Mouse (Mus musculus) Patski (cell line): ENCODE results near the gene Cmtm8. TPM values are rescaled to one million over a fixed set of nuclear protein-coding genes. Genes with fewer than 3 reads are reported as not detected.

Source experiments
- ATAC-seq: fragments of 100-300 bp; one replicate; pipeline ENCODE4 v1.8.0; 2021
- CTCF ChIA-PET: fragments of 350-600 bp; sonication (Branson Sonifier 250); formaldehyde crosslinking; loops from one replicate; lab custom pipeline; 2022; ENCODE audit warnings: inconsistent platforms; lab: Charles Lee
- POLR2A ChIA-PET: fragments of 350-600 bp; sonication (Branson Sonifier 250); formaldehyde crosslinking; loops from one replicate; lab custom pipeline; 2022; ENCODE audit warnings: antibody characterized with exemption, inconsistent platforms; lab: Charles Lee
- DNase-seq: peaks from one replicate; pipeline ENCODE4 v3.0.0-alpha.2; 2011; ENCODE audit warnings: low read depth, low spot score
- H3K27me3 ChIP-seq: fragments of 371-371 bp; one replicate; pipeline ENCODE4 v1.5.1; 2021
- CTCF ChIP-seq: fragments of 100-300 bp; IDR thresholded peaks from one replicate; pipeline ENCODE4 v1.5.1; 2021
- in situ Hi-C: fragments of 300-500 bp; cut with MboI; formaldehyde crosslinking; loops from 3 replicates; pipeline ENCODE4 v1.11.1; 2018; ENCODE audit warnings: low pct_unique_long_range_greater_than_20kb, mixed read lengths
- polyA plus RNA-seq: library from polyadenylated mRNA; unstranded; gene quantifications from one replicate; pipeline ENCODE4 v1.2.3, GENCODE M21; 2021

Cmtm8 gene
- polyA plus RNA-seq, 1 experiment from 2014 or later, result 56.0 TPM

DNA sequence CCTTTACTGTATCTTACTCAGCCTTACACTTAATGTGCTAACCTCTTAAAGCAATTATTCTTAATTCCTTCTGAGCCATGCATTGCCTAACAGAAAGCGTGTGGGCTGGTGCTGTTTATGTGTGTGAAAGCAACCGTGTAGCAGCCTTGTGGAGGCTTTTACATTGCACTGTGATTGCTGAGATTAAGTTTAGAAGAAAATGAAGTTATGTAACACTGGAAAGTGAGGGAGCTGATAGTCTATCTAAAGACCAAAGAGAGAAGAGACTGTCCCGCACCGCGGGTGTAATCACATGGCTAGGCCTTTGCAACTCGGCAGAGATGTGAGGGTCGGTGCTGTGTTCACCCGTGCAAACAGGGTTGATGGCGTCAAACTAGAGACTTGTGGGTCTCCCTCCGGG, 96.9 kb downstream of the Cmtm8 start:
- ATAC-seq (no peak), DNase-seq (no peak)
- TF ChIP-seq CTCF, result no peak
- ChIA-PET POLR2A (no interaction called here), CTCF (interaction anchor here (1.2 kb wide), 1 partner anchor 99 kb away, joined by 3 read pairs; no protein-coding TSS in a partner anchor)
- H3K27me3 ChIP-seq, result no peaks in the 10 kb centered on the region
- in situ Hi-C loops, result no loop called here

DNA sequence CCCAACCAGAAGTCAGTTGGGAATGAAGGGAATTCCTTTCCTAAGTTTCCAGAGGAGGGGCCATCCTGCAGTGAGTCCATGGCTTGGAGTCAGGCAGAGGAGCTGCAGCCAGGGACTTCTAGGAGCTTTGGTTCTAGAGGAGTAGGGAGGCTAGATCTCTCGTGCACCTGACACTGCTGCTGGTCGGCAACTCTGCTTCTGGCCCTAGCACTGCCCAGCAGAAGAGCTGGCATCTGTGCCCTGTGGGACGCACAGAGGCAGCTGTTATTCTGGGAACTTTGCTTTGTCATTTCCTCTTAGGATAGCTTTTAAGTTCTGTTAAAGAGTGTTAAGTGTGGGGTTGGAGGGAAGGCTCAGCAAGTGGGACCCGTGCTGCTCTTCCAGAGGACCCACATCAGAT, 98.3 kb downstream of the Cmtm8 start:
- ChIA-PET CTCF (interaction anchor here (1.4 kb wide), 1 partner anchor 9 kb away, joined by 4 read pairs; no protein-coding TSS in a partner anchor), POLR2A (no interaction called here)
- in situ Hi-C loops, result no loop called here
- no peak for DNase-seq
- peak; percentile 17 for ATAC-seq
- no peak for TF ChIP-seq CTCF
- no peaks in the 10 kb centered on the region for H3K27me3 ChIP-seq

DNA sequence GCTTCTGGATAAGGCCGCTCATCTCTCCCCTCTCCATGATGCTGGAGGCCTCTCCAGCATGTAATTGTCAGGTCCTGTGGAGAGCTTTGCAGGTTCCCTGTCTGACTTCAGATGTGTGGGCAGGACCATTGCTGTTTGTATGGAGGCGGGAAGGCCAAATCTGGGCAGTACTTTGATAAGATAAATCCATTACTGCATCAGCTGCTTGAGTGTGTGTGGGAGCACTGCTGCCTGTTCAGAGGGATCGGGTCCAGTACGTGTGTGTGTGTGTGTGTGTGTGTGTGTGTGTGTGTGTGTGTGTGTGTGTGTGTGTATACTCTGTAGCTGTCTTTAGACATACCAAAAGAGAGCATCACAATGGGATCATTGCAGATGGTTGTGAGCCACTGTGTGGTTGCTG, 98.8 kb downstream of the Cmtm8 start:
- ChIA-PET CTCF (interaction anchor here (1.0 to 1.4 kb wide), 2 partner anchors 9 to 16 kb away, joined by 4 read pairs; no protein-coding TSS in a partner anchor), POLR2A (no interaction called here)
- no peak for TF ChIP-seq CTCF

DNA sequence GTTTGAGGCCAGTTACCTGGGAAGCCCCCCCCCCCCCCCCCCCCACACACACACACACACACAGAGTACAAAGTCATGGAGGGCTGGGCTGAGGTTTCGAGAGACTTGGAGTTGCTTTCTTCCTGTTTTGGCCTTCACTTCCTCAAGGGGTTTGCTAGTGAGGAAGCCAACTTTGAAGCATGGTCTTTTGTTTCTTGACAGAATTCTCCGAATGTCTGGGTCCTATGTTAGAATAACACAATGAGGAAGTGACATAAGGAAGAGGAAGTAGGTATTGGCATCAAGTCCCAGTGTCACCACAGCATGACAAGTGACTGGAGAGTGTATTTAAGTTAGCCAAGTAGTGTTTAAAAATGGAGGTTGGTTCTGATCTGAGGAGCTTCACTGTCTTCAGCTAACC, 101.2 kb downstream of the Cmtm8 start:
- ChIA-PET CTCF (no interaction called here), POLR2A (no interaction called here)
- no peak for DNase-seq
- H3K27me3 ChIP-seq, result no peaks in the 10 kb centered on the region
- ATAC-seq, result no peak
- in situ Hi-C loops, result no loop called here
- TF ChIP-seq CTCF, result no peak

More for the DNA sequence above, 98.8 kb downstream of the Cmtm8 start:
- no peaks in the 10 kb centered on the region for H3K27me3 ChIP-seq
- no peak for ATAC-seq
- in situ Hi-C loops, result no loop called here
- DNase-seq, result no peak

DNA sequence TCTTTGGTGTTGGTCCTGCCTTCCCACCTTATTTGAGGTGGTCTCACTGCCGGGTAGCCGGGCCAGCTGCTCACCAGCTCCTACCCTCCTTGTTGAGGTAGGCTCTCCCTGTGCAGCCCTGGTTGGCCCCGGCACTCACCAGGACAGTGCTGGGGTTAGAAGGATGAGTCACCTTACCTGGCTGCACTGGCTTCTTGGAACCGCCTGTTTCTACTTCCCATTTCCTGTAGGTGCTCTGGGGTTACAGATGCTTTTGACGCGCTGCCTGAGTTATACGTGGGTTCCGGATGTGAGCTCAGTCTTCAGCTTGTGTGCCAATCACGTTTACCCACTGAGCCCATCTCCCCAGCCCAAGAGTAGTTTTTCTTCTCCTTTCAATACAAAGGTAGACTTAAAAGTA, 103.6 kb downstream of the Cmtm8 start:
- TF ChIP-seq CTCF, result no peak
- ChIA-PET CTCF (interaction anchor here (1.4 kb wide), 1 partner anchor 12 kb away, joined by 3 read pairs; no protein-coding TSS in a partner anchor), POLR2A (no interaction called here)
- in situ Hi-C loops, result no loop called here
- no peak for DNase-seq
- no peaks in the 10 kb centered on the region for H3K27me3 ChIP-seq
- no peak for ATAC-seq

Other genes starting within 250 kb of the Cmtm8 start
- gene Cnot10, start 204.0 kb downstream of the Cmtm8 start, polyA plus RNA-seq, result 46.3 TPM
- gene Dync1li1, start 155.4 kb downstream of the Cmtm8 start, polyA plus RNA-seq, result 55.6 TPM
- 64.0 TPM for gene Cmtm6, start 113.0 kb downstream of the Cmtm8 start, polyA plus RNA-seq
- gene Cmtm7, start 62.3 kb downstream of the Cmtm8 start, polyA plus RNA-seq, result 73.0 TPM
- gene Gpd1l, start 89.8 kb upstream of the Cmtm8 start, polyA plus RNA-seq, result 69.0 TPM
- gene Osbpl10, start 134.4 kb upstream of the Cmtm8 start, polyA plus RNA-seq, result 9.9 TPM
- 167 TPM for gene Rps27rt, start 138.6 kb upstream of the Cmtm8 start, polyA plus RNA-seq